Mouse (Mus musculus) neural tube, embryonic 13.5 days (tissue): ENCODE results near the gene Cbfa2t2. TPM values are rescaled to one million over a fixed set of nuclear protein-coding genes. Genes with fewer than 3 reads are reported as not detected.
"Not testable (repeated sequence)": the region's sequence is repeated elsewhere in the genome, so short reads cannot be mapped to it uniquely, and the experiment has no call there.

ENCODE experiments used
- ATAC-seq: fragments of 200-750 bp; cut with Nextera tagmentation; 2 replicates; pipeline ENCODE4 v1.8.0; 2017; ENCODE audit warnings: low read depth, mild to moderate bottlenecking, moderate TSS enrichment, moderate library complexity
- H3K27ac ChIP-seq: fragments of 300-500 bp; sonication (generic); replicated peaks from 2 replicates; pipeline ENCODE4 v1.5.1; 2015; ENCODE audit warnings: moderate library complexity, mild to moderate bottlenecking, inconsistent platforms
- H3K27me3 ChIP-seq: fragments of 300-500 bp; sonication (generic); 2 replicates; pipeline ENCODE4 v1.6.1; 2015; ENCODE audit warnings: mild to moderate bottlenecking, inconsistent platforms
- H3K36me3 ChIP-seq: fragments of 300-500 bp; sonication (generic); 2 replicates; pipeline ENCODE4 v1.6.1; 2015; ENCODE audit warnings: mild to moderate bottlenecking, inconsistent platforms
- H3K4me1 ChIP-seq: fragments of 300-500 bp; sonication (generic); replicated peaks from 2 replicates; pipeline ENCODE4 v1.6.1; 2015; ENCODE audit warnings: inconsistent platforms
- H3K4me2 ChIP-seq: fragments of 300-500 bp; sonication (generic); 2 replicates; pipeline ENCODE4 v1.6.1; 2015; ENCODE audit warnings: inconsistent platforms, mild to moderate bottlenecking, moderate library complexity
- H3K4me3 ChIP-seq: fragments of 300-500 bp; sonication (generic); 2 replicates; pipeline ENCODE4 v1.5.1; 2015; ENCODE audit warnings: mild to moderate bottlenecking, inconsistent platforms
- H3K9ac ChIP-seq: fragments of 300-500 bp; sonication (generic); 2 replicates; pipeline ENCODE4 v1.6.1; 2015; ENCODE audit warnings: moderate library complexity, mild to moderate bottlenecking, inconsistent platforms
- H3K9me3 ChIP-seq: fragments of 300-500 bp; sonication (generic); 2 replicates; pipeline ENCODE4 v1.6.1; 2016; ENCODE audit warnings: inconsistent platforms
- WGBS: fragments of 180-500 bp; shearing (Covaris S2); methylation state at CpG from one replicate; pipeline ENCODE4 v1.1.7; 2015; 5-methylcytosine and 5-hydroxymethylcytosine counted together
- polyA plus RNA-seq: library from polyadenylated mRNA; unstranded; fragments of >200 nt; fragmentation: Nextera tagmentation; extraction: Ambion mirVana; gene quantifications from 2 replicates; pipeline ENCODE4 v1.2.1, GENCODE M21; 2015

Gene Cbfa2t2
- polyA plus RNA-seq, 1 experiment from 2014 or later, result 50.8 TPM

DNA sequence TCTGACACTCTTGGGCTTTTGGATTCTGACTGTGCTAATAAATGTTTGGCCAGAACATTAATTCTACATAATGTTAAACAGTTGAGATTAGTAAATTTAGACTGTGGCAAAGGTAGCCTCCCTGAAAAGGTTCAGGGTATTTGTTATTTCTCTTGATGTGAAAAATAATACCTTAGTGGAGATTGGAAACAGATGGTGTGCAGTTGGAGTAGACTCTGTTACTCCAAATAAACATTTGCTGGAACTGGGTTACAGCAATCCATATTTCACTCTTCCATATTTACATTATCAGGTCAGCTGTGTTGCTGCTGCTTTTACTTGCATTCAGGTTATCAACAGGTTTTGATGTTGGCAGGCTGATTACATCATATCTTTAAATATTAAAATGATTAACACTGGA, 55.5 kb downstream of the Cbfa2t2 start:
- Histone ChIP-seq H3K4me1 (no peaks in the 10 kb centered on the region), H3K9ac (no peak overlapping the region), H3K36me3 (no peaks in the 10 kb centered on the region), H3K4me3 (no peak overlapping the region), H3K27me3 (no peaks in the 10 kb centered on the region), H3K27ac (no peak overlapping the region), H3K9me3 (no peaks in the 10 kb centered on the region), H3K4me2 (no peak overlapping the region)
- no peak for ATAC-seq

GRCm38 (mm10) chr2:154493559-154493958, 57.3 kb downstream of the Cbfa2t2 start:
- not testable (repeated sequence) for H3K27ac ChIP-seq, H3K4me3 ChIP-seq, H3K27me3 ChIP-seq, H3K4me1 ChIP-seq, H3K36me3 ChIP-seq, H3K4me2 ChIP-seq, H3K9me3 ChIP-seq, ATAC-seq, H3K9ac ChIP-seq
- 49% methylated on average over 2 of the region's 2 CpGs for WGBS

DNA sequence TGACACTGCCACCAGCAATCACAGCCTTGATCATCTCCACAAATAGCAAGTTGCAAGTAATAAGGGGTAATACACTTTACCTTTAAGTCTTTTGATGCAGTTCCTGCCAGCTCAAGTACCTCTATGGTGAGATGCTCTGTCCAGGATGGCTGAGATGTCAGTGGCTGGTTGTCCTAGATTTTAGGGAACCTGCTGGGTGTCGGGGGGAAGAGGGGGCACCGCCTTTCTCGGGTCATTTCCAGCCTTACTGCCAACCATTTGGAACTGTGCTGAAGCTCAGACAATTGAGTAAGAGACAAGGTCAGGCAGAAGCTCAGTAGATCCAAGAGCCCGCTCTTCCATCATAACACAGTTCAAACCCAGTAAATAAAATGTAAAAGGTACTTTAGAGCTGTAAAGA, 58.7 kb downstream of the Cbfa2t2 start:
- H3K27me3 ChIP-seq, result no peaks in the 10 kb centered on the region
- H3K4me2 ChIP-seq, result no peak overlapping the region
- H3K27ac ChIP-seq, result no peak overlapping the region
- no peak overlapping the region for H3K4me3 ChIP-seq
- no peak for ATAC-seq
- WGBS, result 84% methylated on average over 4 of the region's 4 CpGs
- no peaks in the 10 kb centered on the region for H3K36me3 ChIP-seq
- no peaks in the 10 kb centered on the region for H3K9me3 ChIP-seq
- H3K9ac ChIP-seq, result no peak overlapping the region
- H3K4me1 ChIP-seq, result peaks cover 5% of the 10 kb centered on the region

DNA sequence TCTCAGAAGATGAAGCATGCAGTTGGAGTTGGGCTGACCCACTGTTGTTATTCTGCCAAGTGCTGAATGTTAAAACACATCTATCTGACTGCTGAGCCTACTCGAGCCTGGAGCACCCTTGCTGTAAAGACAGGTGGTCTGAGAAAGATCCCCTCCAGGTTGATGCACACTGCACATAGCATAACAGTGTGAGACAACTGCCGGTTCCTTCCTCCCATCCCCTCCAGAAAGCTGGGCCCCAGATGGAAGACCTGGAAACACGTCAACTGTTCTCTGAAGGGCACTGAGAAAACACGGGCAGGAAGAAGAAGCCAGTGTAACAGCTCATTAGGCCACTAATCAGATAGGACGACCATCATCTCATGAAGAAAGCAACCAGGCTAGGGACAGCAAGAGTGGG, 62.3 kb downstream of the Cbfa2t2 start:
- H3K36me3 ChIP-seq, result peaks cover 16% of the 10 kb centered on the region
- H3K27me3 ChIP-seq, result no peaks in the 10 kb centered on the region
- H3K4me2 ChIP-seq, result no peak overlapping the region
- H3K9ac ChIP-seq, result no peak overlapping the region
- no peak overlapping the region for H3K27ac ChIP-seq
- H3K4me3 ChIP-seq, result no peak overlapping the region
- H3K9me3 ChIP-seq, result no peaks in the 10 kb centered on the region
- WGBS, result 48% methylated on average over 5 of the region's 5 CpGs
- ATAC-seq, result no peak
- H3K4me1 ChIP-seq, result peaks cover 5% of the 10 kb centered on the region

- Histone ChIP-seq H3K4me3 (no peak overlapping the region), H3K27ac (no peak overlapping the region), H3K4me1 (peaks cover 5% of the 10 kb centered on the region), H3K36me3 (peaks cover 26% of the 10 kb centered on the region), H3K27me3 (no peaks in the 10 kb centered on the region), H3K9ac (no peak overlapping the region), H3K4me2 (no peak overlapping the region), H3K9me3 (no peaks in the 10 kb centered on the region)
- no peak for ATAC-seq
- 95% methylated on average over 2 of the region's 2 CpGs for WGBS
Observed at GRCm38 (mm10) chr2:154499717-154500247, 63.5 kb downstream of the Cbfa2t2 start.

GRCm38 (mm10) chr2:154500758-154501157, 64.5 kb downstream of the Cbfa2t2 start:
- peaks cover 5% of the 10 kb centered on the region for H3K4me1 ChIP-seq
- 82% methylated on average over 3 of the region's 3 CpGs for WGBS
- no peaks in the 10 kb centered on the region for H3K9me3 ChIP-seq
- H3K9ac ChIP-seq, result no peak overlapping the region
- H3K4me2 ChIP-seq, result no peak overlapping the region
- peaks cover 27% of the 10 kb centered on the region for H3K36me3 ChIP-seq
- ATAC-seq, result no peak
- no peaks in the 10 kb centered on the region for H3K27me3 ChIP-seq
- no peak overlapping the region for H3K4me3 ChIP-seq
- H3K27ac ChIP-seq, result no peak overlapping the region

GRCm38 (mm10) chr2:154507076-154507475, 70.8 kb downstream of the Cbfa2t2 start:
- Histone ChIP-seq H3K4me1 (0 out of 2 replicates have a peak, but pooled peaks cover 4% of the 10 kb centered on the region), H3K9me3 (no peaks in the 10 kb centered on the region), H3K36me3 (peaks cover 52% of the 10 kb centered on the region), H3K9ac (no peak overlapping the region), H3K4me2 (no peak overlapping the region), H3K4me3 (no peak overlapping the region), H3K27me3 (no peaks in the 10 kb centered on the region), H3K27ac (no peak overlapping the region)
- ATAC-seq, result no peak
- 40% methylated on average over 2 of the region's 2 CpGs for WGBS

DNA sequence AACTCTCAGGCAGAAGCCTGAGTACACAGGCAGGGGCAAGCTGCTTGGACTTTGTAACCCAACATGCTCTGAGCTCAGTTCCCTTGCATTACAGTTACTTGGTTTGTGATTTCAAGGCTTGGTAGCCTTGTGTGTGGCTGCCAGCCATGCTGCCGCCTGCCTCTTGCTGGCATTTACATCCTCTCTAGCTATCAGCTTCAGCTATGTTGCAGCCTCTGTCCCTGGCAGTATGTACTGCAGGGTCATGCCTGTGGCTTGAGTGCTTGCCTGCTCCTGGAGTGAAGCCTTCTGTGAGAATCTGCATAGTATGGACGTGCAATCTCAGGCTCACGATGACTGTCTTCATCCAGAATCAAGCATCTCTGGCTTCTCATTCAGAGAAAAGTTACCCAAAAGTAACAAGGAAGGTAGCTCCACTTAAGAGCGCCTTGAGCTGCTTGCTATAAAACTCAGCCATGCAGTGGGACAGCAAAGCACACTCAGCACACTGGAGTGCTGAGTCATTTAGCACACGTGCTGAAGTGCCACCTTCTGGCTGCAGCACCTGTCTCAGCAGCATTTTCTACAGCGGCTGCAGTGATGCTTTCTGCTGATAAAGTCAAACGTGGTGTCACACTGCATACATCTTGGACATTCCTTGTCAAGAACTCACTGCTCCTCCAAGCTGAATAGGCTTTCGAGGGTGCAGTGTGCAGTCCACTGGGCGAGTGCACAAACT, 71.4 kb downstream of the Cbfa2t2 start:
- no peak overlapping the region for H3K9ac ChIP-seq

DNA sequence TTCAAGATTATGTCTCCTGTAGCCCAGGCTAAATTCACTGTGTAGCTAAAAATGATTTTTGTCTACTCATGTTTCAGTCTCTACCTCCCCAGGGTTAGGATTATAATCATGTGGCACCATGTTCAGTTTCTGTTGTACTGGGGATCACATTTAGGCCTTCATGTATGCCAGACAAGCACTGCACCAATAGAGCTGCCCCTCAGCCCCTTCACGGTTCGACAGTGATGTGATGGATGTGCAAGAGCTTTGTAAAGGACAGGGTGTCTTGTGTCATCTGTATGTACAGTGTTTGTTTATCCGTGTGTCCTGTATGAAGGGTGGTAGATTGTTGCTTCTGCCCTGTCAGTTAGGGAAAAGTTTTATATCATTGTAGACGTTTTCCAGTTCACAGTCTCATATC, 72.2 kb downstream of the Cbfa2t2 start:
- no peak overlapping the region for H3K9ac ChIP-seq
- H3K9me3 ChIP-seq, result no peaks in the 10 kb centered on the region
- no peak overlapping the region for H3K4me2 ChIP-seq
- WGBS, result 85% methylated on average over 4 of the region's 4 CpGs
- 0 out of 2 replicates have a peak, but pooled peaks cover 4% of the 10 kb centered on the region for H3K4me1 ChIP-seq
- no peak for ATAC-seq
- no peaks in the 10 kb centered on the region for H3K27me3 ChIP-seq
- no peak overlapping the region for H3K4me3 ChIP-seq
- no peak overlapping the region for H3K27ac ChIP-seq
- H3K36me3 ChIP-seq, result peaks cover 52% of the 10 kb centered on the region

More for the DNA sequence above, 71.4 kb downstream of the Cbfa2t2 start:
- Histone ChIP-seq H3K27me3 (no peaks in the 10 kb centered on the region), H3K4me3 (no peak overlapping the region), H3K9me3 (no peaks in the 10 kb centered on the region), H3K4me2 (no peak overlapping the region), H3K4me1 (0 out of 2 replicates have a peak, but pooled peaks cover 4% of the 10 kb centered on the region), H3K27ac (no peak overlapping the region), H3K36me3 (peaks cover 57% of the 10 kb centered on the region)
- ATAC-seq, result no peak
- WGBS, result 80% methylated on average over 9 of the region's 9 CpGs

DNA sequence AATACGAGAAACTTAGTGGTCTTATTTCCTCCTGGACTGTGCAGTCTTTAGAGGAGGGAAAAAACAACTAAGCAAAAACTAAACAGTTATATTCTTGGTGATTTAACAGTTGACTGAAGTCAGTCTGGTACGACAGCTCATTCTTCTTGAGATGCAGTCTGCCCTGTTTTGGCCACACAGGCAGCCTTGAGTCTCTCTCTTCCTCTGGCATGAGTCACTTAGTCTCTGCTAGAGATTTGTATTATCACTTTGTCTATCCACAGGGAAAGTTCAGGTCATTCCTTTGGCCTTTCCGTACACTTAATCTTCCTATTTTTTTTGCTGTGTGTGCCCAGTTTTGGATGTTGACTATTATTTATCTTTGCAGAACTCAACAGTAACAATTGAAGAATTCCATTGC, 73.9 kb downstream of the Cbfa2t2 start:
- no peak overlapping the region for H3K9ac ChIP-seq
- no peak overlapping the region for H3K4me3 ChIP-seq
- 95% methylated on average over 3 of the region's 3 CpGs for WGBS
- H3K9me3 ChIP-seq, result no peaks in the 10 kb centered on the region
- no peak overlapping the region for H3K4me2 ChIP-seq
- ATAC-seq, result no peak
- peaks cover 40% of the 10 kb centered on the region for H3K36me3 ChIP-seq
- no peak overlapping the region for H3K27ac ChIP-seq
- no peaks in the 10 kb centered on the region for H3K27me3 ChIP-seq
- H3K4me1 ChIP-seq, result 0 out of 2 replicates have a peak, but pooled peaks cover 4% of the 10 kb centered on the region

DNA sequence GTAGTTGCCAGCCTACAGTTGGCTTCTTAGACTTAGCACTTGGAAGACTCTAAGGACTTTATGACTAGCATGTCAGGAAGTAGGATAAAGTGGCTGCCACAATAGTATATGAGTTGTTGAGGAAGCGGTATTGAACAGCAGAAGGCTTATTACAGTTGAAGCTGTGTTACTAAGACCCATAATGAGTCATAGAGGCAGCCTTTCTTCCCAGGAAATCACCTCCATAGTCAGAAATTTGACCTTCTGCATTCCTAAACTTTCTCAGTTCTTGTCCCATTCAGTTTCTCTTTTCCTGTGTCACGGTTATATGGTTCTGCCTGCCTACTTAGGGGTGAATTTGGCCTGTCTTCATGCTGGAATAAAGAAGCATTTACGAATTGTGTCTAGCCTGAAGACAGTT, 80.7 kb downstream of the Cbfa2t2 start:
- Histone ChIP-seq H3K27ac (no peak overlapping the region), H3K36me3 (peaks cover 44% of the 10 kb centered on the region), H3K27me3 (no peaks in the 10 kb centered on the region), H3K4me2 (no peak overlapping the region), H3K4me1 (no peaks in the 10 kb centered on the region), H3K9me3 (no peaks in the 10 kb centered on the region), H3K9ac (no peak overlapping the region), H3K4me3 (no peak overlapping the region)
- no peak for ATAC-seq
- WGBS, result 91% methylated on average over 3 of the region's 3 CpGs

DNA sequence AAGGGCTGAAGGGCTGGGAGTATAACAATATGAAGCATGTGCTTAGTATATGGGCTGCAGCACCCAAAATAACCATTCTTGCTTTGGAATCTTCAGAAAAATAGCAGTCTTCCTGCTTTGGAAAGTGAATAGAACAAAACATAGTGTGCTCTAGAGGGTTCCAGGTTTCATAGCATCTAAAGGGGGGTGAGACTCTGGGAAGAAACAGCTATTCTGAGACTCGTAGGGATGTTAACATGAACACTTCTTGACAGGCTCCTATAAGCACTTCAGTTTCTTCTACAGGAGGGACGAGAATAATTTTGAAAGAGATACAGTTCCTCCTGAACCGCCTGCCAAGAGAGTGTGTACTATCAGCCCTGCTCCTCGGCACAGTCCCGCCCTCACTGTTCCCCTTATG, 81.1 kb downstream of the Cbfa2t2 start:
- 97% methylated on average over 5 of the region's 5 CpGs for WGBS
- Histone ChIP-seq H3K4me1 (no peaks in the 10 kb centered on the region), H3K4me3 (no peak overlapping the region), H3K36me3 (peaks cover 42% of the 10 kb centered on the region), H3K4me2 (no peak overlapping the region), H3K27ac (no peak overlapping the region), H3K9ac (no peak overlapping the region), H3K9me3 (no peaks in the 10 kb centered on the region), H3K27me3 (no peaks in the 10 kb centered on the region)
- no peak for ATAC-seq

- no peak overlapping the region for H3K4me2 ChIP-seq
- H3K27me3 ChIP-seq, result no peaks in the 10 kb centered on the region
- H3K9ac ChIP-seq, result no peak overlapping the region
- H3K9me3 ChIP-seq, result no peaks in the 10 kb centered on the region
- H3K36me3 ChIP-seq, result peaks cover 68% of the 10 kb centered on the region
- H3K27ac ChIP-seq, result no peak overlapping the region
- no peaks in the 10 kb centered on the region for H3K4me1 ChIP-seq
- no peak overlapping the region for H3K4me3 ChIP-seq
- ATAC-seq, result no peak
Observed at GRCm38 (mm10) chr2:154521449-154521848, 85.2 kb downstream of the Cbfa2t2 start.
